In the genomic region with DNA sequence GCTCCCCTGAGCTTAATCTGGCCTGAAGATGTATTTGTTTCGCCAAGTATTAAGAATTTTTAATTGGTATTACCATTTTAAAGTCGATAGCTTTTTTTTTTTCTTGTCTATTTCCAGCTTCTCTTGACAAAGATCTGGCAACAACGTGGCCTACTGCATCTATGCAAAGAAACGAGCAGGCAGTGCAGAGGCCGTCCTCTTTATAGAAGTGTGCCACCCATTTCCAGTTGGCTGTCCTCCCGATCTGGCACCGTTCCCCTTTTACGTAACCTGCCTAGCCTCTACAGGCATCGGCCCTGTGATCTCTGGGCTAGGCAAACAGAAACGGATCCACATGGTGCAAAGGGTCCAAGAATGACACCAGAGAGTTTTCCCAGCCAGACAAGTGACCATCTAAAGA, we compare ENCODE assay signal across 8 mouse cellular contexts. TPM values are rescaled to one million over a fixed set of nuclear protein-coding genes. Genes with fewer than 3 reads are reported as not detected.
DNase-seq lines count a peak whose midpoint lies in the region; ATAC-seq and TF ChIP-seq lines count a peak whose summit lies in the region.

No protein-coding gene starts in this region.

- H3K9ac ChIP-seq in forebrain, embryonic 14.5 days (ENCODE audit: low read length): no peak overlapping the region
- H3K9ac ChIP-seq in forebrain, embryonic 11.5 days (ENCODE audit: low read length): no peak overlapping the region
- no peak overlapping the region for H3K9ac ChIP-seq in limb, embryonic 14.5 days (ENCODE audit: low read depth, low read length, severe bottlenecking)

- no peak for TF ChIP-seq POLR2A in limb, embryonic 14.5 days (IDR thresholded peaks at IDR 0.05; ENCODE audit: borderline replicate concordance, extremely low read depth, insufficient read depth, insufficient read length)

- WGBS in forebrain, embryonic 14.5 days: 24% methylated on average over 10 of the region's 10 CpGs
- 60% methylated on average over 10 of the region's 10 CpGs for WGBS in forebrain, embryonic 11.5 days
- WGBS in limb, embryonic 14.5 days: 36% methylated on average over 10 of the region's 10 CpGs

- intact Hi-C loops in heart, postnatal 36 days (cut with DNase I): loop anchor here (2.0 to 5.0 kb wide), 4 partner anchors 36 to 486 kb away; a partner anchor contains a TSS

- H3K4me1 ChIP-seq in forebrain, embryonic 14.5 days (ENCODE audit: control insufficient read depth, insufficient read depth, low read length): peaks cover 8% of the 10 kb centered on the region; the same call in 1 of the 2 replicates
- peaks cover 2% of the 10 kb centered on the region; the same call in 1 of the 2 replicates for H3K4me1 ChIP-seq in forebrain, embryonic 11.5 days (replicated peaks; ENCODE audit: control insufficient read depth, insufficient read depth, low read length)
- H3K4me1 ChIP-seq in erythroblast, embryonic 14.5 days (ENCODE audit: control insufficient read depth): peaks cover 32% of the 10 kb centered on the region
- H3K4me1 ChIP-seq in limb, embryonic 14.5 days (ENCODE audit: control insufficient read depth, insufficient read depth, low read length): peaks cover 26% of the 10 kb centered on the region

- H3K4me3 ChIP-seq in forebrain, embryonic 14.5 days (ENCODE audit: low read depth, low read length): no peak overlapping the region
- no peak overlapping the region for H3K4me3 ChIP-seq in forebrain, embryonic 11.5 days (ENCODE audit: low read depth, low read length)
- peak overlapping the region; percentile 92 for H3K4me3 ChIP-seq in erythroblast, embryonic 14.5 days (replicated peaks)
- H3K4me3 ChIP-seq in limb, embryonic 14.5 days (replicated peaks; ENCODE audit: low read length): no peak overlapping the region

- peak; percentile 82 for DNase-seq in forebrain, embryonic 14.5 days (ENCODE audit: low spot score)
- DNase-seq in forebrain, embryonic 11.5 days (ENCODE audit: low spot score): no peak
- peak; percentile 91 to 96 for DNase-seq in adrenal gland, adult (ENCODE audit: inconsistent age in 2 of 2, low spot score in 1 of 2)
- peak; percentile 86 for DNase-seq in heart, postnatal 36 days
- peak; percentile 66 for DNase-seq in limb, embryonic 14.5 days (ENCODE audit: low spot score)
- DNase-seq in naive thymus-derived CD4-positive, alpha-beta T cell, adult 2 months (ENCODE audit: low read depth): peak; percentile 21
- peak; percentile 69 for DNase-seq in testis, postnatal 14 days (ENCODE audit: low spot score)

- no peak overlapping the region for H3K27ac ChIP-seq in forebrain, embryonic 14.5 days (ENCODE audit: low read depth, low read length)
- no peak overlapping the region for H3K27ac ChIP-seq in forebrain, embryonic 11.5 days (ENCODE audit: low read depth, low read length)
- no peak overlapping the region for H3K27ac ChIP-seq in limb, embryonic 14.5 days (replicated peaks; ENCODE audit: low read depth, low read length)

- no peaks in the 10 kb centered on the region for H3K27me3 ChIP-seq in forebrain, embryonic 14.5 days (replicated peaks; ENCODE audit: control insufficient read depth, insufficient read depth, low read length)
- no peaks in the 10 kb centered on the region for H3K27me3 ChIP-seq in forebrain, embryonic 11.5 days (ENCODE audit: control insufficient read depth, insufficient read depth, low read length)
- no peaks in the 10 kb centered on the region for H3K27me3 ChIP-seq in erythroblast, embryonic 14.5 days (ENCODE audit: control insufficient read depth)
- no peaks in the 10 kb centered on the region for H3K27me3 ChIP-seq in limb, embryonic 14.5 days (ENCODE audit: control insufficient read depth, insufficient read depth, low read length)

- no peaks in the 10 kb centered on the region for H3K36me3 ChIP-seq in forebrain, embryonic 14.5 days (ENCODE audit: control insufficient read depth, insufficient read depth, low read length)
- H3K36me3 ChIP-seq in forebrain, embryonic 11.5 days (ENCODE audit: control insufficient read depth, insufficient read depth, low read length): no peaks in the 10 kb centered on the region
- H3K36me3 ChIP-seq in erythroblast, embryonic 14.5 days (ENCODE audit: control insufficient read depth): no peaks in the 10 kb centered on the region
- no peaks in the 10 kb centered on the region for H3K36me3 ChIP-seq in limb, embryonic 14.5 days (ENCODE audit: control insufficient read depth, insufficient read depth, low read length)

- ATAC-seq in forebrain, embryonic 14.5 days: no peak
- ATAC-seq in forebrain, embryonic 11.5 days (replicated peaks; ENCODE audit: low FRiP score): no peak
- no peak for ATAC-seq in limb, embryonic 14.5 days (ENCODE audit: low FRiP score, low read depth)

- no peak overlapping the region for H3K4me2 ChIP-seq in forebrain, embryonic 14.5 days (ENCODE audit: low read length)
- H3K4me2 ChIP-seq in forebrain, embryonic 11.5 days (ENCODE audit: low read depth, low read length, severe bottlenecking): no peak overlapping the region
- H3K4me2 ChIP-seq in limb, embryonic 14.5 days (replicated peaks; ENCODE audit: low read depth, low read length, severe bottlenecking): no peak overlapping the region

- no peaks in the 10 kb centered on the region for H3K9me3 ChIP-seq in forebrain, embryonic 14.5 days (replicated peaks; ENCODE audit: control insufficient read depth, low read length)
- H3K9me3 ChIP-seq in forebrain, embryonic 11.5 days (ENCODE audit: control insufficient read depth, low read length): no peaks in the 10 kb centered on the region
- no peaks in the 10 kb centered on the region for H3K9me3 ChIP-seq in erythroblast, embryonic 14.5 days (ENCODE audit: control insufficient read depth, low read length)
- no peaks in the 10 kb centered on the region for H3K9me3 ChIP-seq in limb, embryonic 14.5 days (ENCODE audit: control insufficient read depth, low read length)

RNA-seq across cellular contexts. Expression of a gene that starts 1.9 kb away (rescaled TPM):
- polyA plus RNA-seq in forebrain, embryonic 14.5 days (2014; fragmentation: Nextera tagmentation; extraction: Ambion mirVana): 10.4 and 10.6 TPM in 2 replicates
- polyA plus RNA-seq in forebrain, embryonic 11.5 days (2014; fragmentation: Nextera tagmentation; extraction: Ambion mirVana): 13.1 and 13.3 TPM in 2 replicates
- 0.56 and 0.90 TPM in 2 replicates for polyA plus RNA-seq in erythroblast, embryonic 14.5 days (2012)
- 10 to 100 TPM; 35.5 to 36.2 TPM for total RNA-seq in heart, postnatal 36 days (2021)
- polyA plus RNA-seq in limb, embryonic 14.5 days (2012; rRNA removed): 34.4 and 37.1 TPM in 2 replicates
- 13.3 and 13.5 TPM in 2 replicates for polyA plus RNA-seq in limb, embryonic 14.5 days (2014; fragmentation: Nextera tagmentation; extraction: Ambion mirVana)

RNA-seq across cellular contexts. Expression of a gene that starts 41.1 kb away (rescaled TPM):
- 9.0 and 12.7 TPM in 2 replicates for polyA plus RNA-seq in forebrain, embryonic 14.5 days (2014; fragmentation: Nextera tagmentation; extraction: Ambion mirVana)
- polyA plus RNA-seq in forebrain, embryonic 11.5 days (2014; fragmentation: Nextera tagmentation; extraction: Ambion mirVana): 16.3 TPM in 2 replicates
- 0.04 and 0.05 TPM in 2 replicates for polyA plus RNA-seq in erythroblast, embryonic 14.5 days (2012)
- 10 to 100 TPM; 47.4 to 53.7 TPM for total RNA-seq in heart, postnatal 36 days (2021)
- 14.7 and 14.9 TPM in 2 replicates for polyA plus RNA-seq in limb, embryonic 14.5 days (2012; rRNA removed)
- 14.5 and 17.4 TPM in 2 replicates for polyA plus RNA-seq in limb, embryonic 14.5 days (2014; fragmentation: Nextera tagmentation; extraction: Ambion mirVana)

RNA-seq across cellular contexts. Expression of a gene that starts 41.2 kb away (rescaled TPM):
- polyA plus RNA-seq in forebrain, embryonic 14.5 days (2014; fragmentation: Nextera tagmentation; extraction: Ambion mirVana): 27.7 and 28.4 TPM in 2 replicates
- 18.9 and 23.6 TPM in 2 replicates for polyA plus RNA-seq in forebrain, embryonic 11.5 days (2014; fragmentation: Nextera tagmentation; extraction: Ambion mirVana)
- polyA plus RNA-seq in erythroblast, embryonic 14.5 days (2012): 1.2 TPM in 2 replicates
- 10 to 100 TPM; 30.3 to 31.9 TPM for total RNA-seq in heart, postnatal 36 days (2021)
- polyA plus RNA-seq in limb, embryonic 14.5 days (2012; rRNA removed): 26.1 and 29.4 TPM in 2 replicates
- polyA plus RNA-seq in limb, embryonic 14.5 days (2014; fragmentation: Nextera tagmentation; extraction: Ambion mirVana): 30.8 and 36.1 TPM in 2 replicates
